Mouse (Mus musculus) liver, embryonic 12.5 days (tissue): ENCODE data around the gene Nmur1. TPM values are rescaled to one million over a fixed set of nuclear protein-coding genes. Genes with fewer than 3 reads are reported as not detected.

ENCODE experiments used
- ATAC-seq: fragments of 200-750 bp; cut with Nextera tagmentation; 2 replicates; pipeline ENCODE4 v1.8.0; 2017; ENCODE audit warnings: moderate number of reproducible peaks, mild to moderate bottlenecking, moderate library complexity
- H3K27ac ChIP-seq: fragments of 300-500 bp; sonication (generic); 2 replicates; pipeline ENCODE4 v1.5.1; 2016; ENCODE audit warnings: mild to moderate bottlenecking
- H3K27me3 ChIP-seq: fragments of 300-500 bp; sonication (generic); replicated peaks from 2 replicates; pipeline ENCODE4 v1.6.1; 2016; ENCODE audit warnings: mild to moderate bottlenecking, moderate library complexity
- H3K36me3 ChIP-seq: fragments of 300-500 bp; sonication (generic); 2 replicates; pipeline ENCODE4 v1.6.1; 2016; ENCODE audit warnings: mild to moderate bottlenecking, moderate library complexity
- H3K4me1 ChIP-seq: fragments of 300-500 bp; sonication (generic); 2 replicates; pipeline ENCODE4 v1.6.1; 2016
- H3K4me2 ChIP-seq: fragments of 300-500 bp; sonication (generic); 2 replicates; pipeline ENCODE4 v1.6.1; 2016; ENCODE audit warnings: mild to moderate bottlenecking, moderate library complexity
- H3K4me3 ChIP-seq: fragments of 300-500 bp; sonication (generic); 2 replicates; pipeline ENCODE4 v1.5.1; 2016; ENCODE audit warnings: mild to moderate bottlenecking, moderate library complexity
- H3K9ac ChIP-seq: fragments of 300-500 bp; sonication (generic); 2 replicates; pipeline ENCODE4 v1.6.1; 2016; ENCODE audit warnings: mild to moderate bottlenecking, moderate library complexity
- H3K9me3 ChIP-seq: fragments of 300-500 bp; sonication (generic); replicated peaks from 2 replicates; pipeline ENCODE4 v1.6.1; 2016; ENCODE audit warnings: mild to moderate bottlenecking, moderate library complexity
- WGBS: fragments of 180-500 bp; shearing (Covaris S2); methylation state at CpG from one replicate; pipeline ENCODE4 v1.1.7; 2016; ENCODE audit not compliant: insufficient replicate concordance; 5-methylcytosine and 5-hydroxymethylcytosine counted together
- microRNA-seq: library from miRNA; unstranded; fragments of <30 nt; microRNA quantifications from one replicate; pipeline ENCODE4, GENCODE M21; 2017
- polyA plus RNA-seq: library from polyadenylated mRNA; unstranded; fragments of >200 nt; fragmentation: Nextera tagmentation; extraction: Ambion mirVana; gene quantifications from 2 replicates; pipeline ENCODE4 v1.2.1, GENCODE M21; 2016

The Nmur1 gene
- polyA plus RNA-seq, 1 experiment from 2014 or later: 0.19 TPM

DNA sequence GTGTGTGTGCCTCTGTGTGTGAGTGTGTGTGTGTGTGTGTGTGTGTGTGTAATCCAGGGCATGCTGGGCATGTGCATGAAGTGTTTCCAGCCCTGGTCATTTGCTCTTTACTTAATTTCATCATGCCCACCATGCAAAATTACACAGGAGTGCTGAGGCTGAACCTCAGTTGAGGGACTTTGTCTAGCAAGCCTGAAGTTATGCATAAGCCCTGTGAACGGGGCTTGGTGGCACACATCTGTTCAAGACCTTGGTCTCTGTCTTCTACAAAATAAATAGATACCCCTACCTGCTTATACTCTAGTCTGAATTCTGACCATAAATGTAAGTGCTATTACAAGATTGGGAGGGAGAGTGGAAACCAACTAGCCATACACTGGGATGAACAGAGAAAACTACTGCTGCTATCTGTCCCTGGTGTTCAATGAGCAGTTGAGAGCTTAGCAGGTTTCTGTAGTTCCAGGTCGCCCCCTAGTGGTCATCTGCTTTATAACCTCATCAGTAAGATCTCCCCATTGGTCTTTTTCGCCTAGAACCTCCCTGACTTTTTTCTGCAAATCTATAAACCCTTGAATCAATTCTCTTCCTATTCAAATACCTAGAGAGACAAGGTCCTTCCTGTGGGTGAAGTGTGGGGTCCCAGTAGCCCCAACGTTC lies 86.7 kb downstream of the Nmur1 start:
- Histone ChIP-seq H3K27me3 (0 out of 2 replicates have a peak, but pooled peaks cover 7% of the 10 kb centered on the region), H3K9me3 (no peaks in the 10 kb centered on the region), H3K4me3 (no peak overlapping the region), H3K9ac (no peak overlapping the region), H3K27ac (no peak overlapping the region), H3K4me2 (no peak overlapping the region), H3K36me3 (no peaks in the 10 kb centered on the region), H3K4me1 (no peaks in the 10 kb centered on the region)
- ATAC-seq: peak; percentile 69
- 27% methylated on average over 4 of the region's 4 CpGs for WGBS

DNA sequence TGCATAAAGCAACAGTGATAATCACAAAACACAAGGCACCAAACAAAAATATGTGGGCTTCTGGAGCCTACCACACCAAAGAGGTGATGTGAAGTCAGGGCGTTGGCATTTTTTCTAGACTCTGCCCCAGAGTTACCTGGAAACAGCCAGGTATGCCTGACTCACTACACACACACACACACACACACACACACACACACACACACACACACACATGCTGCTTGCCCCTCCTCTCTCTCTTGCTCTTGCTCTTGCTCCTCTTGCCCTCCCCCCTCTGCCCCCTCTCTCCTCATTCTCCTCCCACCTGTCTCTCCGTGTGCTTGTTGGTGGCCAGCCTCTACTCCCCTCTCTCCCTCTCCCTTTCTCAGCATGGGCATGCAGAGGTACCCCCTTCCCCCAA lies 89.7 kb downstream of the Nmur1 start:
- Histone ChIP-seq H3K4me2 (no peak overlapping the region), H3K4me3 (no peak overlapping the region), H3K9ac (no peak overlapping the region), H3K9me3 (no peaks in the 10 kb centered on the region), H3K27me3 (0 out of 2 replicates have a peak, but pooled peaks cover 7% of the 10 kb centered on the region), H3K27ac (no peak overlapping the region), H3K36me3 (no peaks in the 10 kb centered on the region), H3K4me1 (no peaks in the 10 kb centered on the region)
- no peak for ATAC-seq
- 22% methylated on average over 2 of the region's 2 CpGs for WGBS

Small RNA genes lying within 50 kb of the gene (microRNA-seq; reads per million reads assigned to microRNA genes)
- gene mmu-mir-3535: 162 reads per million, percentile 53 among the genes with 10 or more reads in this experiment

Other genes with a start within 250 kb of the Nmur1 start
- 4.7 and 4.8 TPM in 2 replicates for gene B3gnt7, start 123.4 kb downstream of the Nmur1 start, polyA plus RNA-seq
- 648 and 660 TPM in 2 replicates for gene Ncl, start 66.8 kb downstream of the Nmur1 start, polyA plus RNA-seq
- not detected in 2 replicates for gene Tex44, start 101 bp upstream of the Nmur1 start, polyA plus RNA-seq
- gene Ptma, start 100.5 kb upstream of the Nmur1 start, polyA plus RNA-seq: 1,639 and 1,657 TPM in 2 replicates
- 44.0 and 48.0 TPM in 2 replicates for gene Pde6d, start 156.4 kb upstream of the Nmur1 start, polyA plus RNA-seq
- gene Cops7b, start 156.7 kb upstream of the Nmur1 start, polyA plus RNA-seq: 23.4 and 24.3 TPM in 2 replicates
- not detected in 2 replicates for gene Nppc, start 244.3 kb upstream of the Nmur1 start, polyA plus RNA-seq